Mouse (Mus musculus): ENCODE results near the gene Btbd2.
"Not testable (repeated sequence)": the region's sequence is repeated elsewhere in the genome, so short reads cannot be mapped to it uniquely, and the experiment has no call there.

Btbd2 gene

DNA sequence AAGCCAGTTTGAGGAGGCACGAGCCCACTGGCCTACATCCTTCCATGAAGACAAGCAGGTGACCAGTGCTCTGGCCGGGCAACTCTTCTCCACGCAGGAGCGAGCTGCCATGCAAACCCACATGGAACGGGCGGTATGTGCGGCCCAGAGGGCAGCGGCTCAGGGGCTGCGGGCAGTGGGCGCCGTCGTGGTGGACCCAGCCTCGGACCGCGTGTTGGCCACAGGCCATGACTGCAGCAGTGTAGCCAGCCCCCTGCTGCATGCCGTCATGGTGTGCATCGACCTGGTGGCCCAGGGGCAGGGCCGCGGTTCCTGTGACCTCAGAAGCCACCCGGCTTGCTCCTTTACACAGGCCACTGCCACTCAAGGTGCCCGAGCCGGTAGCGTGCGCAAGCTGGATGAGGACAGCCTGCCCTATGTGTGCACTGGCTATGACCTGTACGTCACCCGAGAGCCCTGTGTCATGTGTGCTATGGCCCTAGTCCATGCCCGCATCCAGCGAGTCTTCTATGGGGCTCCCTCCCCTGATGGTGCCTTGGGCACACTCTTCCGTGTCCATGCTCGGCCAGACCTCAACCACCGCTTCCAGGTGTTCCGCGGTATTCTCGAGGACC, 50.0 kb downstream of the Btbd2 start:
- no peak for DNase-seq (ENCODE audit: low spot score in 2 of 2)

- DNase-seq (ENCODE audit: low spot score in 2 of 2), result no peak
These were observed 50.6 kb downstream of the Btbd2 start for GRCm38 (mm10) chr10:80606306-80606705.

GRCm38 (mm10) chr10:80605721-80606120, 51.1 kb downstream of the Btbd2 start, which contains the start of gene Gm49322:
Gm49322 (plus strand) TSS chr10:80606021.
- not testable (repeated sequence) for DNase-seq (ENCODE audit: low spot score in 2 of 2)

DNA sequence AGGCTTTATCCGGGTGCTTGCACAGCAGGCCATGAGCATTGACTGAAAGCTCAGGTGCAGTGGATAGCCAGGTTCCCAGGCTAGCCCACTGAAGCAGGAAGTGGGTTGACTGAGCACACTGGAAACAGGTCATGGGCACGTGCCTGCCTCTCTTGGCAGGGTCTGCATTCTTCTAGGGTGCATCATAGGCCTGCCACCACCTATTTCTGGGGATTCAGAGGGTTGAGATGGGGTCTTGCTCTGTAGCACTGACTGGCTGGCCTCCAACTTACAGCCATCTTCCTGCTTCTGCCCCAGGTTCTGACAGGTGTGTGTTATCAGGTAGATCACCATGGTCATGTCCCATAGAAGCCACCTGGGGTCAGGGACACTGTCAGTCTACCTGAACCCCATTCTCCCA, 51.9 kb downstream of the Btbd2 start:
- no peak for DNase-seq (ENCODE audit: low spot score in 2 of 2)

DNA sequence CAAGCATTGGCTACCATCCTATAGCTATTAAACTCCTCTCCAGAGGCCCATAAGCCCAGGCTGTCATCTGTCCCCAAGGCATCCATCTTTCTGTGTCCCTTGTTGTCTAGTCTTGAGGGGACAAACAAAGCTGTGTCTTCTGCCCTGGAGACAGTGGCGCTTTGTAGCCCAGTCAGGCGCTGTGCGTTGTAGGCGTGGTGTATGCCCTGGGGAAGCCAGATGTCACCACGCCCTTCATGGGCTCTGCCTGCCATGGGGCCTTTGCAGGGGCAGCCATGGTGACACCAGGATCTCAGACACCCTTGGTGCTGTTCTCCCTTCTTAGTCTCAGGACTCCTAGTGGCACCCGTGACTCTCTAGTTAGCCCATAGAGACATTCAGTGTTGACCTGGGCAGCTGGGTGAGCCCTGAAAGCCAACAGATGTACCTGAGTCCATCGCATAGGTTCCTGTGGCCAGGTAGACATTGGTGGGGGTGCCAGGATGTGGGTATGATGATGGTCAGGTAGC, 52.8 kb downstream of the Btbd2 start:
- DNase-seq (ENCODE audit: low spot score in 2 of 2), result no peak

DNA sequence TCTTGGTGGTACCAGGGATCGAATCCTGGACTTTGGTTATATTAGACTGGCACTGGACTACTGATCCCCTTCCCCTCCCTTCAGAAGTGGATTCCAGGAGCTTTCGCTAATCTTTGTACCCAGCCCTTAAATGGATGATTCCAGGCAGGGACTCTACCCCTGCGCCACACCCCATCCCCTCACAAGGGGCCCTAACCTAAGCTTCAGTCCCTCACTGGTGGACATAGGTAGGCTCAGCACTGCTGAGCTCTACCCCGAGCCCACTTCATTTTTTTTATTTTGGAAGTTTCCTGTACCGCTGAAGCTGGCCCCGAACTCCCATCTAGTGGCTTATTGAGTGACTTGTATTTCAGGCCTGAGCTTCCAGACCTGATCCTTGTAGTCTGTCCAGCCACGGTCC, 53.5 kb downstream of the Btbd2 start:
- DNase-seq (ENCODE audit: low spot score in 2 of 2), result no peak

- DNase-seq (ENCODE audit: low spot score in 2 of 2), result peak; percentile 94 to 95
These were observed 54.1 kb downstream of the Btbd2 start, which contains the start of the genes Scamp4 and Adat3 for GRCm38 (mm10) chr10:80602698-80603325. Scamp4 (plus strand) TSS chr10:80602872. Adat3 (plus strand) TSS chr10:80602880.

- no peak for DNase-seq (ENCODE audit: low spot score in 2 of 2)
These were observed 60.6 kb downstream of the Btbd2 start for GRCm38 (mm10) chr10:80596318-80596717.
